Mouse (Mus musculus) heart, embryonic 13.5 days (tissue): ENCODE measurements around the gene Ppil6. TPM values are rescaled to one million over a fixed set of nuclear protein-coding genes. Genes with fewer than 3 reads are reported as not detected.

Source experiments
- ATAC-seq: fragments of 200-750 bp; cut with Nextera tagmentation; 2 replicates; pipeline ENCODE4 v1.8.0; 2017; ENCODE audit warnings: moderate TSS enrichment; ENCODE audit not compliant: insufficient number of reproducible peaks, low FRiP score, low TSS enrichment; ENCODE audit errors: extremely low read depth
- H3K27ac ChIP-seq: fragments of 300-500 bp; sonication (generic); replicated peaks from 2 replicates; pipeline ENCODE4 v1.5.1; 2015; ENCODE audit warnings: moderate library complexity, mild to moderate bottlenecking, inconsistent platforms
- H3K27me3 ChIP-seq: fragments of 300-500 bp; sonication (generic); replicated peaks from 2 replicates; pipeline ENCODE4 v1.6.1; 2015; ENCODE audit warnings: mild to moderate bottlenecking, inconsistent platforms
- H3K36me3 ChIP-seq: fragments of 300-500 bp; sonication (generic); 2 replicates; pipeline ENCODE4 v1.6.1; 2015; ENCODE audit warnings: mild to moderate bottlenecking, inconsistent platforms
- H3K4me1 ChIP-seq: fragments of 300-500 bp; sonication (generic); 2 replicates; pipeline ENCODE4 v1.6.1; 2015; ENCODE audit warnings: inconsistent platforms
- H3K4me2 ChIP-seq: fragments of 300-500 bp; sonication (generic); 2 replicates; pipeline ENCODE4 v1.6.1; 2015; ENCODE audit warnings: inconsistent platforms, mild to moderate bottlenecking, moderate library complexity
- H3K4me3 ChIP-seq: fragments of 300-500 bp; sonication (generic); 2 replicates; pipeline ENCODE4 v1.5.1; 2015; ENCODE audit warnings: moderate library complexity, mild to moderate bottlenecking, inconsistent platforms
- H3K9ac ChIP-seq: fragments of 300-500 bp; sonication (generic); 2 replicates; pipeline ENCODE4 v1.6.1; 2015; ENCODE audit warnings: inconsistent platforms, mild to moderate bottlenecking, moderate library complexity
- H3K9me3 ChIP-seq: fragments of 300-500 bp; sonication (generic); 2 replicates; pipeline ENCODE4 v1.6.1; 2016; ENCODE audit warnings: inconsistent platforms
- WGBS: fragments of 180-500 bp; shearing (Covaris S2); methylation state at CpG from one replicate; pipeline ENCODE4 v1.1.7; 2015; ENCODE audit warnings: mixed read lengths; 5-methylcytosine and 5-hydroxymethylcytosine counted together
- polyA plus RNA-seq: library from polyadenylated mRNA; unstranded; fragments of >200 nt; fragmentation: Nextera tagmentation; extraction: Ambion mirVana; gene quantifications from 2 replicates; pipeline ENCODE4 v1.2.1, GENCODE M21; 2015

The Ppil6 gene
- polyA plus RNA-seq, 1 experiment from 2014 or later = 1.3 TPM

DNA sequence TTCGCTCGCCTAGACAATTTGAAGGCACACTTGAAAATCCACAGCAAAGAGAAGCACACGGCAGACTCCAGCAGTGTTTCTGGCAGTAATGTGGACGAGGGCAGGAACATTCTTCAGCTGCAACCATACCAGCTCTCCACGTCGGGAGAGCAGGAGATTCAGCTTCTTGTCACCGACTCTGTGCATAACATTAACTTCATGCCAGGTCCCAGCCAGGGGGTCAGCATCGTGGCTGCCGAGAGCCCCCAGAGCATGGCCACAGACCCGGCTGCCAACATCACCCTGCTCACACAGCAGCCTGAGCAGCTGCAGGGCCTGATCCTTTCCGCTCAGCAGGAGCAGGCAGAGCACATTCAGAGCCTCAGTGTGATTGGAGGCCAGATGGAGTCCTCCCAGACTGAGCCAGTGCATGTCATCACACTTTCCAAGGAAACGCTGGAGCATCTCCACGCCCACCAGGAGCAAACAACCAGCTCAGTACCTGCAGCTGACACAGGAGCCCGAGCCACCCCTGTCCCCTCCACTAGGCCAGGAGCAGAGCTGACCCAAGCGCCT is 25.8 kb upstream of the Ppil6 start:
- Histone ChIP-seq H3K36me3 (peaks cover 65% of the 10 kb centered on the region), H3K4me3 (no peak overlapping the region), H3K9ac (no peak overlapping the region), H3K4me1 (peaks cover 19% of the 10 kb centered on the region), H3K27me3 (no peaks in the 10 kb centered on the region), H3K9me3 (no peaks in the 10 kb centered on the region), H3K4me2 (no peak overlapping the region), H3K27ac (no peak overlapping the region)
- ATAC-seq = no peak
- WGBS = 54% methylated on average over 15 of the region's 15 CpGs

DNA sequence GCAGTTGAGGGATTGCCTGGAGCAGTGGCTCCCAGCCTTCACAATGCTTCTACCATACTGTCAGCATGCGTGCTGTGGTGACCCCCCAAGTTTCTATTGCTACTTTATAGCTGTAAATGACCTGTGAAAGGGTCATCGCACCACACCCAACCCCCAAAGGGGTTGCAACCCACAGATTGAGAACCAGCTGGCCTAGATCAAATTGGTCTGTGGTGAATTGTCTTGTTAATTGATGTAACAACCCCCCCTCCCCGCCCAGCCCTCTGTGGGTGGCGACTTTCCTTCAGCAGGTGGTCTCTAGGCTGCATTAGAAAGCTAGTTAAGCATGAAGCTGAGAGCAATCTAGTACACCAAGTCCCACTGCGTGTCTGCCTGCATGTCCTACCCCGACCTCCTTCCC is 22.9 kb upstream of the Ppil6 start:
- Histone ChIP-seq H3K36me3 (peaks cover 44% of the 10 kb centered on the region), H3K4me3 (no peak overlapping the region), H3K4me2 (no peak overlapping the region), H3K27ac (no peak overlapping the region), H3K27me3 (no peaks in the 10 kb centered on the region), H3K4me1 (peaks cover 7% of the 10 kb centered on the region), H3K9ac (no peak overlapping the region), H3K9me3 (no peaks in the 10 kb centered on the region)
- no peak for ATAC-seq
- 63% methylated on average over 6 of the region's 6 CpGs for WGBS

DNA sequence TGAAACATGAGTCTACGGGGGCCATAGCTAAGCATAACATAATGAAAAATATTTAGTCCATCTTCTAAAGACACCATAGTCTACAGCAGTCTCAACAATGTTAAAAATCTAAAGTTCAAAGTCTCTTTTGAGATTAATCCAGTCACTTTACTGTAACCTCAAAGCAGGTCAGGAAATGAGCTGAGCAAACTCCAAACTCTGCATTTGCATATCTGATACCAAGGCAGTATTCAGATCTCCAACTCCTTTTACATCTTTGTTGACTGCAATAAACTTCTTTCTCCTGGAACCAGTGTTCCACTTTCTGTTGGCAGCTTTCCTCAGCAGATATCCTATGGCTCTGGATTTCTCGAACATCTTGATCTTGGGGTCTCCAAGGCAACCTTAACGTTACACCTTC is 19.5 kb upstream of the Ppil6 start:
- no peaks in the 10 kb centered on the region for H3K9me3 ChIP-seq
- no peaks in the 10 kb centered on the region for H3K27me3 ChIP-seq
- no peak overlapping the region for H3K4me3 ChIP-seq
- H3K4me2 ChIP-seq = no peak overlapping the region
- peaks cover 41% of the 10 kb centered on the region for H3K4me1 ChIP-seq
- 82% methylated on average over 3 of the region's 3 CpGs for WGBS
- H3K27ac ChIP-seq = no peak overlapping the region
- peaks cover 17% of the 10 kb centered on the region for H3K36me3 ChIP-seq
- ATAC-seq = no peak
- no peak overlapping the region for H3K9ac ChIP-seq

DNA sequence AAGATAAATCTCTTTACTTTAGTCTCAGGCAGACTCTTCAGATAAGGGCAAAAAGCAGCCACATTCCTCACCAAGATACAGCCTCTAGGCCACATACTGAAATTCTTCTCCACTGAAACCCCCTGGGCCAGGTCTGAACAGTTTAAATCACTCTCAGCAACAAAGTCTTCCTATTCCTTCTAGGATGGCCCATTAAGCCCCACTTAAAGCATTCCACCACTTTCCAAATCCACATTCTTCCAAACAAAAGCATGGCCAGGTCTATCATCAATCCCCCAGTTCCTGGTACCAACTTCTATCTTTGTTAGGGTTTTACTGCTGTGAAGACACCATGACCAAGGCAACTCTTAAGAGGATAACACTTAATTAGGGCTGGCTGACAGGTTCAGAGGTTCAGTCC is 17.7 kb upstream of the Ppil6 start:
- peaks cover 4% of the 10 kb centered on the region; the same call in 1 of the 2 replicates for H3K36me3 ChIP-seq
- H3K9ac ChIP-seq = no peak overlapping the region
- H3K4me3 ChIP-seq = no peak overlapping the region
- peaks cover 56% of the 10 kb centered on the region for H3K4me1 ChIP-seq
- ATAC-seq = no peak
- H3K27me3 ChIP-seq = no peaks in the 10 kb centered on the region
- H3K27ac ChIP-seq = 0 out of 2 replicates have a peak overlapping the region, but pooled peaks have one; percentile 12
- no peaks in the 10 kb centered on the region for H3K9me3 ChIP-seq
- no peak overlapping the region for H3K4me2 ChIP-seq

- 75% methylated on average over 5 of the region's 5 CpGs for WGBS
- ATAC-seq = no peak
- Histone ChIP-seq H3K9me3 (no peaks in the 10 kb centered on the region), H3K4me3 (no peak overlapping the region), H3K4me1 (peaks cover 61% of the 10 kb centered on the region), H3K27me3 (no peaks in the 10 kb centered on the region), H3K4me2 (no peak overlapping the region), H3K36me3 (peaks cover 3% of the 10 kb centered on the region), H3K9ac (no peak overlapping the region), H3K27ac (peak overlapping the region; percentile 90)
Observed at GRCm38 (mm10) chr10:41472962-41473481, 17.2 kb upstream of the Ppil6 start.

GRCm38 (mm10) chr10:41473782-41474468 is 16.3 kb upstream of the Ppil6 start:
- peak overlapping the region; percentile 14; the same call in 1 of the 2 replicates for H3K4me2 ChIP-seq
- WGBS = 26% methylated on average over 6 of the region's 6 CpGs
- H3K27ac ChIP-seq = peak overlapping the region; percentile 90
- H3K4me3 ChIP-seq = no peak overlapping the region
- peaks cover 10% of the 10 kb centered on the region for H3K36me3 ChIP-seq
- peaks cover 70% of the 10 kb centered on the region for H3K4me1 ChIP-seq
- no peaks in the 10 kb centered on the region for H3K27me3 ChIP-seq
- no peaks in the 10 kb centered on the region for H3K9me3 ChIP-seq
- ATAC-seq = no peak
- H3K9ac ChIP-seq = no peak overlapping the region

DNA sequence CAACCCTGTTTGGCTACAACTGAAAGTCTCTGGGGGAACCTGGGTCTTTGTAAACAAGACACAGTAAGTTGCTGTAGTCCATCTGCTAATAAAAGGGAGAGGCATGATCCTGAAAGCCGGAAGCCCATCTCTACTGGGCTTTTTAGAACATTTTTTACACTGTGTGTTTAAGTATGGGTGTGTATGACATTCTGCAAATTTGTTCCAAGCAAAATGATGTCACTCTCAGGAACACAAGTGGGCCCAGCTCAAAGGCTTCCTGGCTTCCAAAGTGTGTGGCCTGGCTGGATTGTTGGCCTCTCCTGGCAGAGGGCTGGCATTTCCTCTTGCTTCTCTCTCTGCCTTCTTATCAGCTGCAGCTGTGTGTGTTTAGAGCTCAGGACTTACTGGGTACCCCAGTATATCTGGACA is 15.3 kb upstream of the Ppil6 start:
- Histone ChIP-seq H3K27me3 (no peaks in the 10 kb centered on the region), H3K4me3 (no peak overlapping the region), H3K9ac (peak overlapping the region; percentile 66), H3K27ac (peak overlapping the region; percentile 90), H3K4me1 (peaks cover 70% of the 10 kb centered on the region), H3K9me3 (no peaks in the 10 kb centered on the region), H3K36me3 (peaks cover 21% of the 10 kb centered on the region), H3K4me2 (peak overlapping the region; percentile 96; the same call in 1 of the 2 replicates)
- 56% methylated on average over 1 of the region's 1 CpGs for WGBS
- no peak for ATAC-seq

DNA sequence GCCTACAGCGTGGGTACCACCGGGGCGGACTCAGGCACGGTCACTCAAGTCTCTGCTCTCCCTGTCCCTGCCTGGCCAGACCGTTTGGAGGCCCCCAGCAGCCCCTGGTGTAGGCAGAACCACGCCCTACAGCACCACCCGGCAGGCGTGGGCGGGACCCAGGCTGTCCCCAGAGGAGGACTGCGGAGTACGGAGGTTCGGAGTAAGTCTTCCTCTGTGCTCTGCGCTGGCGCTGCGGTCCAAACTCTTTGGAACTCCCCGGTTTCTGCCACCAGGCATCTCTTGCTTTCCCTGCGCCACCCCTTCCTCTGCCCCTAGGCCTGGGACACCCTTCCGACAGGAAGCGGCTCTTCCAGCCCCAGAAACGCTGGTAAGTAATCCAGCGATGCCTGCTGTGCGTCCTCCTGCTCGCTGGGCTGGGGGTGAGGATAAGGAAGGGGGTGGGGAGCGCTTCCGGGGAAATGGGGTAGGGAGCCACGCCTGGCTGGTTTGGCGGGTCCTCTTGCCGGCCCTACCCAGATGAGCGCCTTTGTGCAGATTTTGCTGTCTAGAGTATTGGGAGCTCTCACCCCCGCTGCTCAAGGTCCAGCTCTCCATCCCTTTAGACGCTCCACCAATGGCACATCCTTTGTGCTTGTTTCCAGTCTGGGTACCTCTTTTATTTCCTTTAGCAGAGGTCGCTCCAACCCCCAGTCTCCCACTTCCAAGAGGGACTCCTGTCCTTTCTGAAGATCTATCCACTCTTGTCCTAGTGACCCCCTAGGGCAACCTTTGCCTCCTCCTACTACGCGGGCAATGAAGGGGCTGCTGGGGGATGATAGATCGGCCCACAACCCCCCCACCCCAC is 13.8 kb upstream of the Ppil6 start, which contains the start of gene Mical1:
Mical1 (plus strand) TSS at position 144 of the 847 bp plus-strand sequence.
- H3K4me2 ChIP-seq = peak within 1 kb of the TSS; percentile 96
- ATAC-seq = peak; percentile 64
- H3K36me3 ChIP-seq = peaks cover 32% of the 10 kb centered on the region
- H3K9ac ChIP-seq = peak within 1 kb of the TSS; percentile 91
- H3K4me1 ChIP-seq = peaks cover 84% of the 10 kb centered on the region
- no peaks in the 10 kb centered on the region for H3K9me3 ChIP-seq
- under 1% methylated on average over 35 of the region's 35 CpGs for WGBS
- peak within 1 kb of the TSS; percentile 90 for H3K27ac ChIP-seq
- H3K27me3 ChIP-seq = no peaks in the 10 kb centered on the region
- peak within 1 kb of the TSS; percentile 75 for H3K4me3 ChIP-seq

- Histone ChIP-seq H3K27ac (peak overlapping the region; percentile 90), H3K4me1 (peaks cover 87% of the 10 kb centered on the region), H3K9ac (peak overlapping the region; percentile 91), H3K27me3 (no peaks in the 10 kb centered on the region), H3K4me3 (peak overlapping the region; percentile 75), H3K36me3 (peaks cover 37% of the 10 kb centered on the region), H3K4me2 (peak overlapping the region; percentile 96), H3K9me3 (no peaks in the 10 kb centered on the region)
- 0% methylated on average over 9 of the region's 9 CpGs for WGBS
- ATAC-seq = no peak
Observed at GRCm38 (mm10) chr10:41477018-41477277, 13.3 kb upstream of the Ppil6 start.

DNA sequence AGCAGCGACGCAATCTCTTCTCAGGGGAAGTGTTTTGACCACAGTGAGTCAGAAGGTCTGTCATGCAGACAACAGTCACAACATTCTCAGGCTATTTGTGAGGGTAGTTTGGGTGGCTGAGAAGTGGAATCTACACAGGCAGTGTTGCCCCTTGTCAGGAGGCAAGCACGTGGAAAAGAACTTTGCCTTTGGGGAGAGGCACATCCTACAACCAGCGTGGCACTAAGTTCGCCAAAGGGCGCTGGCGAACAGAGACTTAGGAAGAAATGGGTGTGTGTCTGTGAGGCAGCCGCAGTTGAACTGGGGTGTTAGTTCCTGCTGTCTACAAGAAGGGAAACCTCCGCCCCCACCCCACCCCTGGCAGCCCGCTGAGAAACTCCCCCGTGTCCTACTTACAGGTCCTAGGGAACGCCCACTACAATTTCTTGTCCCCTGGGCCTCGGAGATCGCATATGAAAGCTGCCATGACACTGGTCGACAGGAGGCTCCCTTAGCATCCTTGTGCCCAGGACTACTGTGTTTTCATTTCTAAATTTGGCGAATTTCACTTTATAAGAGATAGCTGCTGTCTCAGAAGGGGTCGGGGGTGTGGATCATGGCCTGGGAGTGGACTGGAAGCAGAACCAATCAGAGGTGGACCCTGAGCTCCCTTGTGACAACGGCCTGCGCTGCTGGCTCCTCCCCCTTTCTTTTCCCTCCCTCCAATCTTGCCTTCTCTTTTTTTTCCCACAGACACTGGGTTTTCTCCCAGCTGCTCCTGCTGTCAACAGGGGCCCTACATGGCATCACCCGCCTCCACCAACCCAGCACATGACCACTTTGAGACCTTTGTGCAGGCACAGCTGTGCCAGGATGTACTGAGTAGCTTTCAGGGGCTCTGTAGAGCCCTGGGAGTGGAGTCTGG is 12.7 kb upstream of the Ppil6 start:
- Histone ChIP-seq H3K4me3 (peak overlapping the region; percentile 75), H3K9ac (peak overlapping the region; percentile 91), H3K27ac (peak overlapping the region; percentile 90), H3K4me1 (peaks cover 81% of the 10 kb centered on the region), H3K4me2 (peak overlapping the region; percentile 96), H3K9me3 (no peaks in the 10 kb centered on the region), H3K36me3 (peaks cover 43% of the 10 kb centered on the region), H3K27me3 (no peaks in the 10 kb centered on the region)
- peak; percentile 47; the same call in 1 of the 2 replicates for ATAC-seq
- WGBS = 2% methylated on average over 20 of the region's 20 CpGs
